Mouse (Mus musculus) lung, postnatal 25 days (tissue): ENCODE data around the gene Elp1.

Experiments
- DNase-seq: peaks from one replicate; pipeline ENCODE4 v3.0.0; 2022; ENCODE audit warnings: low spot score

Gene Elp1

DNA sequence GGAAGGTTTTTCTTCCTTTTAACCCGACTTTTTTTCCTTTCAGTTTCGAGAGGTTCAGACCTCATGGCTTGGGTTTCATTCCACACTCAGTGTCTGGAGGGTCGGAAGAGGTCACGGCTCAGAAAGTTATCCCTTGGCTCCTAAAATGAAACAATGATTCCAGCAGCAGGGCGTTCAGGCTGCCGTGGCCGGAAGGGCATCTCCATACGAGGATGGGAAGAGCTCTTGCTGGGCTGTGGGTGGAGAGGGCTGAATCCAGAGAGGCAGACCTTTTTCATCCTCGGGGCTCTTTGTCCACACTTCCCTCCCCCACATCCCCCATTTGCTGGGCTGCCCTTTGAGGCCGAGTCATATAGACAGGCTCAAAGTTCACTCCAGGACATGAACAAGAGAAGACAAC lies 99.9 kb downstream of the Elp1 start:
- no peak for DNase-seq
